In the genomic region with DNA sequence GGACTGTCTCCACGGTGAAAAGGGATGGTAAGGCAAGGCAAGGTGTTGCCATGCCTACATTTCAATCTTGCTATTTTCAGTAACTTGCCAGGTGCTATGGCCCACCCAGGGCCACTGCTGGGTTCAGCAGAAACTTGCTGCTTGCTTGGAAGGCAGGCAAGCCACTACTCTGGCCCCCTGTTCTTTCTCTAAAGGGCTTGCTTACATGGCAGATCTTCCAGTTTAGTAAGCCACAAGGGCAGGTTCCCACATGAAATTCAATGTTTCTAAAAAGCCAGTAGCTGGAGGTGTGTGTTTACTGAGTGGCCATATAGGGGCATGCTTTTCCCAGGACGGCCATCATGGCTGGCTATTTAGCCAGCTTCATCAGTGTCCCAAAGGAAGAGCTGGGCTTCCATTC, we compare ENCODE assay signal across 30 mouse cellular contexts.
"Had no signal": no experiment of that assay in that cellular context is flagged by ENCODE, and none has a peak within 500 bp of the region (broad histone marks: within the 10 kb centered on the region; RNA-seq: fewer than 3 reads in every experiment).

No protein-coding gene starts in this region.

- H3K4me2 ChIP-seq: limb, embryonic 12.5 days; limb, embryonic 13.5 days; limb, embryonic 15.5 days; liver, embryonic 11.5 days; liver, embryonic 12.5 days; liver, embryonic 13.5 days; liver, embryonic 15.5 days; lung, embryonic 14.5 days; lung, embryonic 15.5 days; midbrain, embryonic 12.5 days; midbrain, embryonic 13.5 days; midbrain, embryonic 15.5 days; neural tube, embryonic 12.5 days had no signal

- DNase-seq: left cerebral cortex, postnatal 4 days; liver; liver, embryonic 13.5 days; liver, postnatal 0 days; lung, adult 18-20 months; lung, adult 2 months; lung, embryonic 14.5 days; lung, postnatal 10 days; lung, postnatal 14 days; lung, postnatal 36 days; lung, postnatal 4 days; midbrain, embryonic 14.5 days had no signal

- H3K27me3 ChIP-seq: limb, embryonic 12.5 days; limb, embryonic 13.5 days; limb, embryonic 15.5 days; liver, embryonic 12.5 days; liver, embryonic 13.5 days; liver, embryonic 15.5 days; lung, embryonic 15.5 days; megakaryocyte, embryonic 14.5 days; midbrain, embryonic 12.5 days; midbrain, embryonic 13.5 days; midbrain, embryonic 15.5 days; neural tube, embryonic 12.5 days had no signal

- H3K9ac ChIP-seq: limb, embryonic 12.5 days; limb, embryonic 13.5 days; limb, embryonic 15.5 days; liver, embryonic 12.5 days; liver, embryonic 13.5 days; liver, embryonic 14.5 days; liver, embryonic 15.5 days; liver, postnatal 0 days; lung, embryonic 14.5 days; lung, embryonic 15.5 days; midbrain, embryonic 12.5 days; midbrain, embryonic 13.5 days; midbrain, embryonic 15.5 days; neural tube, embryonic 12.5 days had no signal

- H3K4me3 ChIP-seq: left cerebral cortex, adult 2 months; limb, embryonic 10.5 days; limb, embryonic 12.5 days; limb, embryonic 13.5 days; limb, embryonic 15.5 days; liver, embryonic 12.5 days; liver, embryonic 13.5 days; liver, embryonic 15.5 days; lung, embryonic 15.5 days; megakaryocyte, embryonic 14.5 days; midbrain, embryonic 10.5 days; midbrain, embryonic 12.5 days; midbrain, embryonic 13.5 days; midbrain, embryonic 15.5 days; neural tube, embryonic 12.5 days had no signal

- H3K4me1 ChIP-seq: limb, embryonic 10.5 days; limb, embryonic 12.5 days; limb, embryonic 13.5 days; limb, embryonic 15.5 days; liver, embryonic 12.5 days; liver, embryonic 13.5 days; liver, embryonic 15.5 days; lung, embryonic 15.5 days; megakaryocyte, embryonic 14.5 days; midbrain, embryonic 10.5 days; midbrain, embryonic 12.5 days; midbrain, embryonic 13.5 days; midbrain, embryonic 15.5 days; neural tube, embryonic 12.5 days had no signal

- H3K9me3 ChIP-seq: limb, embryonic 10.5 days; limb, embryonic 12.5 days; limb, embryonic 13.5 days; limb, embryonic 15.5 days; liver, embryonic 12.5 days; liver, embryonic 13.5 days; liver, embryonic 15.5 days; lung, embryonic 15.5 days; megakaryocyte, embryonic 14.5 days; midbrain, embryonic 10.5 days; midbrain, embryonic 12.5 days; midbrain, embryonic 13.5 days; midbrain, embryonic 15.5 days; neural tube, embryonic 12.5 days had no signal

- ATAC-seq: liver, embryonic 12.5 days; liver, postnatal 0 days; lung, postnatal 0 days; midbrain, embryonic 13.5 days; midbrain, embryonic 15.5 days had no signal

- H3K27ac ChIP-seq: left cerebral cortex, adult 2 months; limb, embryonic 10.5 days; limb, embryonic 12.5 days; limb, embryonic 13.5 days; limb, embryonic 15.5 days; liver, embryonic 12.5 days; liver, embryonic 13.5 days; liver, embryonic 14.5 days; liver, embryonic 15.5 days; lung, embryonic 15.5 days; macrophage; midbrain, embryonic 10.5 days; midbrain, embryonic 12.5 days; midbrain, embryonic 13.5 days; midbrain, embryonic 15.5 days; neural tube, embryonic 12.5 days had no signal
